Mouse (Mus musculus): ENCODE results near the gene Usp24.

DNA sequence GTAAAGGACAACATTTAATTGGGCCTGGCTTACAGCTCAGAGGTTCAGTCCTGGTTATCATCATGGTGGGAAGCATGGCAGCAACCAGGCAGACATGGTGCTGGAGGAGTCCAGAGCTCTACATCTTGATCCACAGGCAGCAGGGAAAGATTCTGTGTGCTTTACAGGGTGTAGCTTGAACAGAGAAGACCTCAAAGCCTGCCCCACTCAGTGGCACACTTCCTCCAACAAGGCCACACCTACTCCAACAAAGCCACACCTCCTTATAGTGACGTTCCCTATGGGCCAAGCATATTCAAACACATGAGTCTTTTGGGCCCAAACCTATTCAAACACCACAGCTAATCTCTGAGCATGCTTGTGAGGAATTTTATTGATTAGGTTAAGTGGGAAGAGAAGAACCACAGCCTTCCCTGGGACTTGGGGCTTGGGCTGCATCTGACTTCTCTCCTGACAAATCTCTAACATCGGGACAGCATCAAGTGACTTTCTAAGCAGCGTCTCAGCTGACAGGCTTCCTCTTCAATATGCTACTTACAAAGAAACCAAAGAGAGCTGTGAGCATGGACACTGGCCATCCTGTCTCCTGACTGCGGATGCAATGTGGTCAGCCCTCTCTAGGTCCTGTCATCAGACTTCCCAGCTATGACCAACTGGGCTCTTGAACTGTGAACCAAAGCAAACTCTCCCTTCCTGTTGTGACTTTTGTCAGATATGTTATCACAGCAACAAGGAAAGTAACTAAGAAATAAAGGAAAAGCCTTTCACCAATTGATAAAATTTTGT lies 28.9 kb upstream of the Usp24 start:
- no peak for TF ChIP-seq CTCF (IDR thresholded peaks at IDR 0.05; ENCODE audit: insufficient read depth, low read depth, low read length)
- no peak for TF ChIP-seq POLR2A (IDR thresholded peaks at IDR 0.05; ENCODE audit: insufficient read depth, low read depth, low read length)
